Mouse (Mus musculus): ENCODE data around the gene Tshr.
"Not testable (repeated sequence)": the region's sequence is repeated elsewhere in the genome, so short reads cannot be mapped to it uniquely, and the experiment has no call there.

Gene Tshr

GRCm38 (mm10) chr12:91496226-91496558 lies 111.8 kb downstream of the Tshr start:
- DNase-seq (ENCODE audit: low read depth, low spot score) = no peak

- DNase-seq (ENCODE audit: low read depth, low spot score) = no peak
Measured at GRCm38 (mm10) chr12:91500475-91500874, 116.1 kb downstream of the Tshr start.

GRCm38 (mm10) chr12:91511766-91512165 lies 127.4 kb downstream of the Tshr start:
- no peak for DNase-seq (ENCODE audit: low read depth, low spot score)

- DNase-seq (ENCODE audit: low read depth, low spot score) = no peak
Measured at GRCm38 (mm10) chr12:91513980-91514379, 129.6 kb downstream of the Tshr start.

- no peak for DNase-seq (ENCODE audit: low read depth, low spot score)
Measured at GRCm38 (mm10) chr12:91517808-91518207, 133.4 kb downstream of the Tshr start.

GRCm38 (mm10) chr12:91523626-91524025 lies 139.3 kb downstream of the Tshr start:
- no peak for DNase-seq (ENCODE audit: low read depth, low spot score)

- no peak for DNase-seq (ENCODE audit: low read depth, low spot score)
Measured at GRCm38 (mm10) chr12:91534514-91534913, 150.2 kb downstream of the Tshr start.

- DNase-seq (ENCODE audit: low read depth, low spot score) = no peak
Measured at GRCm38 (mm10) chr12:91540202-91540601, 155.8 kb downstream of the Tshr start.

- DNase-seq (ENCODE audit: low read depth, low spot score) = no peak
Measured at GRCm38 (mm10) chr12:91549471-91549870, 165.1 kb downstream of the Tshr start.

- DNase-seq (ENCODE audit: low read depth, low spot score) = no peak
Measured at GRCm38 (mm10) chr12:91551773-91552526, 167.6 kb downstream of the Tshr start.

GRCm38 (mm10) chr12:91557358-91558005 lies 173.1 kb downstream of the Tshr start:
- not testable (repeated sequence) for DNase-seq (ENCODE audit: low read depth, low spot score)

GRCm38 (mm10) chr12:91558152-91558551 lies 173.8 kb downstream of the Tshr start:
- DNase-seq (ENCODE audit: low read depth, low spot score) = not testable (repeated sequence)

GRCm38 (mm10) chr12:91567145-91567544 lies 182.8 kb downstream of the Tshr start:
- no peak for DNase-seq (ENCODE audit: low read depth, low spot score)

- no peak for DNase-seq (ENCODE audit: low read depth, low spot score)
Measured at GRCm38 (mm10) chr12:91569255-91569654, 184.9 kb downstream of the Tshr start.

- DNase-seq (ENCODE audit: low read depth, low spot score) = no peak
Measured at GRCm38 (mm10) chr12:91571708-91572107, 187.3 kb downstream of the Tshr start.

GRCm38 (mm10) chr12:91579665-91580064 lies 195.3 kb downstream of the Tshr start:
- DNase-seq (ENCODE audit: low read depth, low spot score) = no peak

GRCm38 (mm10) chr12:91581204-91582070 lies 197.1 kb downstream of the Tshr start:
- DNase-seq (ENCODE audit: low read depth, low spot score) = no peak

GRCm38 (mm10) chr12:91582362-91583002 lies 198.1 kb downstream of the Tshr start:
- no peak for DNase-seq (ENCODE audit: low read depth, low spot score)

- DNase-seq (ENCODE audit: low read depth, low spot score) = no peak
Measured at GRCm38 (mm10) chr12:91583409-91583808, 199.0 kb downstream of the Tshr start.

- DNase-seq (ENCODE audit: low read depth, low spot score) = no peak
Measured at GRCm38 (mm10) chr12:91585206-91585605, 200.8 kb downstream of the Tshr start.

GRCm38 (mm10) chr12:91585815-91586214 lies 201.5 kb downstream of the Tshr start:
- not testable (repeated sequence) for DNase-seq (ENCODE audit: low read depth, low spot score)

GRCm38 (mm10) chr12:91587077-91587476 lies 202.7 kb downstream of the Tshr start:
- DNase-seq (ENCODE audit: low read depth, low spot score) = no peak
